Comparison of ENCODE assay signal across 8 mouse cellular contexts in the genomic region with DNA sequence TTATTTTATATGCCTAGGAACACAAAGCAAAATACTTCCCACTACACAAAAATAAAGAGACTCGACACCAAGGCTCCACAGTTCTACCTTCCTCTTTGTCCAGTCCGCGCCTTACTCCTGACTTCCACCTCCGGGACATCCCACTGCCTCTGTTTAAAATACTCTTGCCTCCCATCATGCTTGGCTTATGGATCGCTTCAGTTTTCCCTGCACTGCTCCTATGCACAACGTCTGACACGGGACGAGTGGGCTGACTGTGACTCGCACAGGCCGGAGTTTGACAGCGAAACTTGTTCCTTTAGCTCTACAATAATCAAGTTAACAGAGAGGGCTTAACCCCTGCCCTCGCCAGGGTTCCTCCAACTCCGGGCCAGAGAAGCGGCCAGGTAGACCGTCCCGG. TPM values are rescaled to one million over a fixed set of nuclear protein-coding genes. Genes with fewer than 3 reads are reported as not detected.
DNase-seq lines count a peak whose midpoint lies in the region; ATAC-seq and TF ChIP-seq lines count a peak whose summit lies in the region.

No protein-coding gene starts in this region.

- peaks cover 17% of the 10 kb centered on the region for H3K36me3 ChIP-seq in forebrain, embryonic 12.5 days (replicated peaks)
- H3K36me3 ChIP-seq in liver, embryonic 16.5 days (ENCODE audit: control insufficient read depth, insufficient read depth), result peaks cover 7% of the 10 kb centered on the region; the same call in 1 of the 2 replicates

- no peak for TF ChIP-seq CTCF in cerebellum, adult 2 months (IDR thresholded peaks at IDR 0.05; ENCODE audit: borderline replicate concordance, insufficient read depth, low read depth, low read length)

- peak overlapping the region; percentile 82 for H3K4me2 ChIP-seq in forebrain, embryonic 12.5 days
- H3K4me2 ChIP-seq in liver, embryonic 16.5 days (ENCODE audit: low read depth, low read length), result peak overlapping the region; percentile 85

- 0 out of 2 replicates have a peak, but pooled peaks cover 3% of the 10 kb centered on the region for H3K4me1 ChIP-seq in cerebellum, adult 2 months (ENCODE audit: control insufficient read depth, insufficient read depth, low read length)
- peaks cover 18% of the 10 kb centered on the region for H3K4me1 ChIP-seq in forebrain, embryonic 12.5 days
- peaks cover 14% of the 10 kb centered on the region for H3K4me1 ChIP-seq in liver, embryonic 16.5 days (ENCODE audit: control insufficient read depth, low read depth, low read length)

- H3K9ac ChIP-seq in forebrain, embryonic 12.5 days, result peak overlapping the region; percentile 64
- peak overlapping the region; percentile 67 for H3K9ac ChIP-seq in liver, embryonic 16.5 days (ENCODE audit: low read depth, low read length)

- DNase-seq in cerebellum, adult 2 months, result no peak
- DNase-seq in cerebellum, postnatal 36 days, result no peak
- DNase-seq in 3T3-L1 (ENCODE audit: low read depth, low spot score), result peak; percentile 54
- no peak for DNase-seq in thymus, postnatal 0 days (ENCODE audit: low spot score)
- no peak for DNase-seq in gastrocnemius, postnatal 25 days
- DNase-seq in left cerebral cortex, postnatal 25 days (ENCODE audit: low spot score in 2 of 2), result no peak

- no peak overlapping the region for H3K27ac ChIP-seq in cerebellum, adult 2 months (ENCODE audit: insufficient read depth, low read length)
- no peak overlapping the region; the same call in 1 of the 2 replicates for H3K27ac ChIP-seq in forebrain, embryonic 12.5 days
- H3K27ac ChIP-seq in liver, embryonic 16.5 days (ENCODE audit: low read length), result peak overlapping the region; percentile 63

- H3K4me3 ChIP-seq in cerebellum, adult 2 months (replicated peaks; ENCODE audit: insufficient read depth, low read depth, low read length), result peak overlapping the region; percentile 86
- peak overlapping the region; percentile 81 for H3K4me3 ChIP-seq in forebrain, embryonic 12.5 days (replicated peaks)
- H3K4me3 ChIP-seq in liver, embryonic 16.5 days (ENCODE audit: low read depth, low read length), result peak overlapping the region; percentile 95

- intact Hi-C loops in left cerebral cortex, postnatal 25 days (cut with DNase I), result loop anchor here (5.0 kb wide), 2 partner anchors 537 to 697 kb away; no protein-coding TSS in a partner anchor

- WGBS in cerebellum, adult 2 months, result under 1% methylated on average over 16 of the region's 16 CpGs
- WGBS in forebrain, embryonic 12.5 days, result 0% methylated on average over 16 of the region's 16 CpGs
- WGBS in liver, embryonic 16.5 days (ENCODE audit: insufficient replicate concordance), result 0% methylated on average over 16 of the region's 16 CpGs

- no peak for TF ChIP-seq POLR2A in cerebellum, adult 2 months (IDR thresholded peaks at IDR 0.05; ENCODE audit: borderline replicate concordance, insufficient read depth, low read length)

- H3K9me3 ChIP-seq in forebrain, embryonic 12.5 days, result no peaks in the 10 kb centered on the region
- no peaks in the 10 kb centered on the region for H3K9me3 ChIP-seq in liver, embryonic 16.5 days (replicated peaks; ENCODE audit: control insufficient read depth, low read length)

- ATAC-seq in forebrain, embryonic 12.5 days (ENCODE audit: low FRiP score), result no peak
- ATAC-seq in liver, embryonic 16.5 days (ENCODE audit: low read depth), result no peak; the same call in 1 of the 2 replicates

- no peaks in the 10 kb centered on the region for H3K27me3 ChIP-seq in cerebellum, adult 2 months (ENCODE audit: control insufficient read depth, insufficient read depth, low read length)
- H3K27me3 ChIP-seq in forebrain, embryonic 12.5 days, result no peaks in the 10 kb centered on the region
- no peaks in the 10 kb centered on the region for H3K27me3 ChIP-seq in liver, embryonic 16.5 days (ENCODE audit: control insufficient read depth, insufficient read depth, low read depth, low read length)

RNA-seq across cellular contexts. Expression of a gene that starts 0.3 kb away (rescaled TPM):
- polyA plus RNA-seq in cerebellum, adult 2 months (2012; rRNA removed), result 24.5 and 25.2 TPM in 2 replicates
- 85.7 and 92.1 TPM in 2 replicates for polyA plus RNA-seq in forebrain, embryonic 12.5 days (2016; fragmentation: Nextera tagmentation; extraction: Ambion mirVana)
- 25.3 and 31.5 TPM in 2 replicates for polyA plus RNA-seq in liver, embryonic 16.5 days (2015; fragmentation: Nextera tagmentation; extraction: Ambion mirVana)
- 83.4 and 85.0 TPM in 2 replicates for polyA plus RNA-seq in thymus, postnatal 0 days (2015; fragmentation: Nextera tagmentation; extraction: Ambion mirVana)
- 10 to 100 TPM; 20.6 to 25.1 TPM for total RNA-seq in gastrocnemius, postnatal 25 days (2021)
- total RNA-seq in left cerebral cortex, postnatal 25 days (2021), result 10 to 100 TPM; 43.9 to 45.2 TPM
